Mouse (Mus musculus): ENCODE measurements around the gene Arhgap31. TPM values are rescaled to one million over a fixed set of nuclear protein-coding genes. Genes with fewer than 3 reads are reported as not detected.

Gene Arhgap31
- polyA plus RNA-seq, 1 experiment from 2014 or later: 11.8 TPM

DNA sequence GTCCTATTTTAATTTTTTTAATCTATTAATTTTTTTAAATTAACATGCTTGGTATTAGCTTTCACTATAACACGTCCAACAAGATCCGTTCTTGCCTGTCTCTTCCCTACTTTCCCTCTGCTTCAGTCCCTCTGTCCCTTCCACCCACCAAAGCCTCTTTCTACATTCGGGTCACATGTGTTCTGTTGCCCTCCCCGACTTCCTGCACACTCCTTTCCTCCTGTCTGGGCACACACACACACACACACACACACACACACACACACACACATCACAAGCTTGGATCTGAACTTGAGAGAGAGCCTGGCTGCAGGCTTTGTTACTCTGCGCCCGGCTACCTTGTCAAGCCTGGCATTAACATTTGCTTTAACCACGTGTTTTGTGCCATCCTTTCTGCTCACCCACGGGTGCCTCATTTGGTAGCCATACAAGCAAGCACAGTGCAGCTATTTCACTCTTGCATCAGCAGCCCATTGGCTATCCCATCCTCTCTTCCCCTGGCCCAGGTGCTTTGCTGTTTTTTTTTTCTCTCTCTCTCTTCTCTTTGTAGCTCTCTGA is 77.2 kb downstream of the Arhgap31 start:
- H3K27me3 ChIP-seq: no peaks in the 10 kb centered on the region
- no peaks in the 10 kb centered on the region for H3K4me1 ChIP-seq
- no peaks in the 10 kb centered on the region for H3K36me3 ChIP-seq
- H3K9ac ChIP-seq (replicated peaks): no peak overlapping the region
- H3K4me3 ChIP-seq: no peak overlapping the region
- H3K4me2 ChIP-seq (replicated peaks): no peak overlapping the region
- no peaks in the 10 kb centered on the region for H3K9me3 ChIP-seq
- 86% methylated on average over 8 of the region's 8 CpGs for WGBS
- no peak for ATAC-seq (ENCODE audit: low FRiP score, low read depth)
- H3K27ac ChIP-seq (replicated peaks): no peak overlapping the region

DNA sequence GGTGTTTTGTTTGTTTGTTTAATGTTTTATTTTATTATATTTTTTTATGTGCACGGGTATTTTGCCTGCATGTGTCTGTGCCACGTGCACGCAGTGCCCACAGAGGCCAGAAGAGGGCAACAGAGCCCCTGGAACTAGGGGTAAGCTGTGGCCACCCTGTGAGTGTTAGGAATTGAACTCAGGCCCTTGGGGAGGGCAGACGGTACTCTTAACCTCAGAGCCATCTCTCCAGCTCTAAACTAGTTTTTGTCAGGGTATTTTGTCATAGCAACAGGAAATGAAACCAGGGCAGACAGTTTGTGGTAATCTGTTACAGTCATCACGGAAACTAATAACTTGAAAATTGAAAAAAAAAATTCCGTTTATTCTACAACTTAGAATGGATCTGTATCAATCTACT is 80.9 kb downstream of the Arhgap31 start:
- Histone ChIP-seq H3K4me3 (no peak overlapping the region), H3K36me3 (no peaks in the 10 kb centered on the region), H3K9ac (replicated peaks) (no peak overlapping the region), H3K9me3 (no peaks in the 10 kb centered on the region), H3K27me3 (no peaks in the 10 kb centered on the region), H3K4me2 (replicated peaks) (no peak overlapping the region), H3K4me1 (no peaks in the 10 kb centered on the region), H3K27ac (replicated peaks) (no peak overlapping the region)
- WGBS: 61% methylated on average over 6 of the region's 6 CpGs
- no peak for ATAC-seq (ENCODE audit: low FRiP score, low read depth)

DNA sequence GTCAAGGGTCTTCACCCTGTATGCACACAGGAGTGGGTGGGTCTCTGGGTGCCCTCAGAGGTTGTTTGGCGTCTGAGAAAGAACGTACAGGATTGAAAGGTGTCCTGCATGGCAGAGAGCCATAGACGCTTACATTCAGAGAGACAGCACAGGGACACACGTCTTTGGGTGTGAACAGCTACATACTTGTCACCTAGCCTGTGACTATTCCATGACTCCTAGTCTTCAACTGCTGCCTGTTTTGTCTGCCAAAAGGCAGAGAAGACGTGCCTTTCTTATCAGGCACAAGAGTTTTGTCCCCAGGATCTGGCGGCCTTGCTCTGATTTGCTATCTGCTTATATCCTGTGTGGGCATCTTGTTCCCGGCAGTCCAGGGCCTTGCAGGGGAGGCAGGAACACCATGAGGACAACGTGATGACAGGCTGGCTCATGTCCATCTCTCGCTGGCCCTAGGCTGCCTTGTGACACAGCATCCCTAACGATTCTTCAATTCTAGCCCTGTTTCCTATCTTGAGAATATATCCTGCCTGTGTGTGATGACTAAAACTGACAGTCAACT is 87.2 kb downstream of the Arhgap31 start:
- H3K9me3 ChIP-seq: no peaks in the 10 kb centered on the region
- no peak for ATAC-seq (ENCODE audit: low FRiP score, low read depth)

DNA sequence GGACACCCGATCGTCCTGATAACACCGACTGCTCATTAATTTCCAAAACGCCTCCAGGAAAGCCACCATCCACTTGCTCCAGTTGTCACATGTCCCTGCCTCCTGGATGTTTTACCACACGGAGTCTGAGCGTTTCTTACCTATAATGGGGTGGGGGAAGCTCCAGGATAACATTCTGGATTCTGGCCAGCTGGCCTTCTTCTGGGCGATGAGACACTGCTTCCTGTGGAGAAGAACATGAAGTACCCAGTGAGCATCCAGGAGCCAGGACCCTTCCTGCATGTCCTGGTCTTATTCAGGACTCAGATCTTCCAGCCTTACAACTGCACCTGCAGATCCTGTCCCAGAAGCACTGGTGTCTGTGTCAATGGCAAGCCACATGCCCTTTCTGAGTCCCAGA is 87.7 kb downstream of the Arhgap31 start:
- Histone ChIP-seq H3K4me2 (replicated peaks) (no peak overlapping the region), H3K27ac (replicated peaks) (no peak overlapping the region), H3K4me3 (no peak overlapping the region), H3K4me1 (no peaks in the 10 kb centered on the region), H3K27me3 (no peaks in the 10 kb centered on the region), H3K9me3 (no peaks in the 10 kb centered on the region), H3K9ac (replicated peaks) (no peak overlapping the region), H3K36me3 (no peaks in the 10 kb centered on the region)
- ATAC-seq (ENCODE audit: low FRiP score, low read depth): no peak
- 93% methylated on average over 7 of the region's 7 CpGs for WGBS

More for the DNA sequence above, 87.2 kb downstream of the Arhgap31 start:
- Histone ChIP-seq H3K9ac (replicated peaks) (no peak overlapping the region), H3K4me1 (no peaks in the 10 kb centered on the region), H3K27ac (replicated peaks) (no peak overlapping the region), H3K27me3 (no peaks in the 10 kb centered on the region), H3K4me3 (no peak overlapping the region), H3K36me3 (no peaks in the 10 kb centered on the region), H3K4me2 (replicated peaks) (no peak overlapping the region)
- WGBS: 85% methylated on average over 10 of the region's 10 CpGs

DNA sequence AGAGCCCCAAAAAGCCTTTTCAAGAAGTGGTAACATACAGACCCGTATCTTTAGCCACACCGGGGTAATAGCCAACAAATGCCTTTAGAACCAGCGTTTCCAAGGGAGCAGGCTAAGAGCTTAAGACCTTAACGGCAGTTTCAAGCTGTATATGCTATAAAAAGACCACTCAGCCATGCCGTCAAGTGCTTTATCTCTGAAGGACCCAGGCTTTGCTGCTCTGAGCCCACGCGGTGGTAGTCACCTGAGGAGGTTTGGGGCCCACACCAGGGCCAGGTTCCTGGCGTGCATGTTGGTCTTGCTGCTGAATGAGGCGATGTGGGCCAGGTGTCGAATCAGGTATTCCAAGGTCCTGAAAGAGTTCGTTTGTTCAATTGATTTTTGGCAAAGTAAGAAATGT is 88.8 kb downstream of the Arhgap31 start:
- ATAC-seq (ENCODE audit: low FRiP score, low read depth): no peak

DNA sequence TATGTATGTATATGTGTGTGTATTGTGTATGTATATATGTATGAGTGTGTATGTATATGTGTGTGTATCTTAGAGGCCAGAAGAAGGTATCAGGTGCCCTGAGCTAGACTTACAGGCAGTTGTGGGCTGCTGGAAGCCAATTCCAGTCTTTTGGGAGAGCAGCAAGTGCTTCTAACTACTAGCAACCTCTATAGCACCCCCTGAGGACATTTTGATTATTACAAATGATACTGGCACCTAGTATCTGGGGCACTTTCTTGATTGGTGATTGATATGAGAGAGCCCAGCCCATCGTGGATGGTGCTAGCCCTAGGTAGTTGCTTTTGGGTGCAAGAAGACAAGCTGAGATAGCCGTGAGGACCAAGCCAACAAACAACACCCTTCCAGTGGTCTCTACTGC is 90.8 kb downstream of the Arhgap31 start:
- 69% methylated on average over 2 of the region's 2 CpGs for WGBS
- no peaks in the 10 kb centered on the region for H3K4me1 ChIP-seq
- no peak overlapping the region for H3K4me3 ChIP-seq
- no peak overlapping the region for H3K4me2 ChIP-seq (replicated peaks)
- no peaks in the 10 kb centered on the region for H3K27me3 ChIP-seq
- H3K27ac ChIP-seq (replicated peaks): no peak overlapping the region
- H3K36me3 ChIP-seq: no peaks in the 10 kb centered on the region
- no peaks in the 10 kb centered on the region for H3K9me3 ChIP-seq
- ATAC-seq (ENCODE audit: low FRiP score, low read depth): no peak
- no peak overlapping the region for H3K9ac ChIP-seq (replicated peaks)

More for the DNA sequence above, 88.8 kb downstream of the Arhgap31 start:
- Histone ChIP-seq H3K9ac (replicated peaks) (no peak overlapping the region), H3K9me3 (no peaks in the 10 kb centered on the region), H3K27ac (replicated peaks) (no peak overlapping the region), H3K27me3 (no peaks in the 10 kb centered on the region), H3K36me3 (no peaks in the 10 kb centered on the region), H3K4me1 (no peaks in the 10 kb centered on the region), H3K4me2 (replicated peaks) (no peak overlapping the region), H3K4me3 (no peak overlapping the region)
- 82% methylated on average over 11 of the region's 11 CpGs for WGBS

DNA sequence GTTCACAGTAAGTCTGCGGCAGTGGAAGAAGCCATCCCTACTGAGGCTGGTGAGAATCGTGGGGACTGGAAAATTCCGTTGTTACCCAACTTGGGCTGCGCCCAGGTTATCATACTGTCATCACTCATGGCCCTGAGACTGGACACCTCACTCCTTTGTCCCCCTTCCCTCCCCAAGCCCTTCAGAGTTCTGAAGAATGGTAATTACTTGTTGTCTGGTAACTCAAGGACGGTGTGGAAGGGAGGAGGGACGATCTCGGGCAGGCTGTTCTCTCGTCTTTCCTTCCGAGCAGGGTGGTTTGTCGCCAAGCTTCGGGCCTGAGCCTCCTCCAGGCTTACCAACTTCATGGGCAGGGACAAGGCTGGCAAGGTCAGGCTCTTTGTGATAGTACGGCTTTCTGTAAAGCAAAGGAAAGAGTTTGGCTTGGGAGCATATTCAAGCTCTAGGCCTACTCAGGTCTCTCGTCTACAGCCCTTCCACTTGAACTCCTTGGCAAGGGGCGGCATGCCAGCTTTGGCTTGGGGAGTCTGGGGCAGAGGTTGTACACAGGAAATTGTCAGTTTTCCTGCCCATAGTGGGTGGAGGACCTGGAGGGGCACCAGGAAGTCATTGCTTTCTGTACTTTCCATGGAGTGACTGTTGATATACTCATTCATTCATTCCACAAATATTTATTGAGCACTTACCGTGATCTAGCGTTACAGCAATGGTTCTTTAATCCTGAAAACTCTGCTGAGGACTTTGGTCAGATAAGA is 92.2 kb downstream of the Arhgap31 start:
- ATAC-seq (ENCODE audit: low FRiP score, low read depth): no peak
- WGBS: 92% methylated on average over 16 of the region's 16 CpGs
- Histone ChIP-seq H3K27ac (replicated peaks) (no peak overlapping the region), H3K9me3 (no peaks in the 10 kb centered on the region), H3K36me3 (no peaks in the 10 kb centered on the region), H3K4me3 (no peak overlapping the region), H3K4me2 (replicated peaks) (no peak overlapping the region), H3K9ac (replicated peaks) (no peak overlapping the region), H3K4me1 (no peaks in the 10 kb centered on the region), H3K27me3 (no peaks in the 10 kb centered on the region)

DNA sequence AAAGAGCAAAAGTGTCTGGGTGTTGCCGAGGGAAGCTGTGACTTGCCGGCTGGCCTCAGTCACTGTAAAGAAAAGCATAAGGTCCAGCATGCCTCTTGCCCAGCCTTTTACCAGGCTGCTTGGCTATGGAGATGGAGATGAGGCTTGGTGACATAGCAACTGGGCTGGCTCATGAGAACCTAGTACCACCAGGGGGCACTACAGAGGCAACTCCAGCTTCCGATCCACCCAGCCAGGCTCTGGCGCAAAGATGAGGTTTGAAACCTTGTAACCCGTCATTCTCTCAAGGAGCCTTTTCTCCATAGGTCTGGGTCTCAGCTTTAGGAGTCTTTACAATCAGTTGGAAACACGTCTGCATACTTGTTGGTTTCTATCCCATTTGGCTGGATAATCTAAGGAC is 94.0 kb downstream of the Arhgap31 start:
- H3K4me2 ChIP-seq (replicated peaks): no peak overlapping the region
- no peaks in the 10 kb centered on the region for H3K27me3 ChIP-seq
- no peaks in the 10 kb centered on the region for H3K9me3 ChIP-seq
- WGBS: 19% methylated on average over 6 of the region's 6 CpGs
- no peak overlapping the region for H3K9ac ChIP-seq (replicated peaks)
- no peaks in the 10 kb centered on the region for H3K36me3 ChIP-seq
- no peak overlapping the region for H3K27ac ChIP-seq (replicated peaks)
- H3K4me1 ChIP-seq: no peaks in the 10 kb centered on the region
- peak; percentile 54 for ATAC-seq (ENCODE audit: low FRiP score, low read depth)
- H3K4me3 ChIP-seq: no peak overlapping the region

DNA sequence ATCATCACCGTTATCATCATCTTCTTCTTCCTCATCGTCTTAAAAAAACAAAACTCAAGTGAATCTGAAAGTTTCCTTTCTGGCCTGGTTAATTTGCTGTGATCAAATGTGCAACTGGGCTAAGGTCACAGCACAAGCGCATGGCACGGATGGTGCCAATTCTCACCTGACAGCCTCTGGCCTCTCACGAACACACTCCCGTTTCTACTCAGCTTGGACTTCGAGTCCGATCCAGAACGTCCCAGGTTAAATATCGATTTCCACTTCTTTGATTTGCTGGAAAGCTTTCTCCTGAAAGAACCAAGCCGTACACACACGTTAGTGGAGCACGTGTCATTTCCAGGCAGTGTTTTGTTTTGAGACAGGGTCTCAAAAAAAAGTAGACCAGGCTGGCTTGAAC is 95.1 kb downstream of the Arhgap31 start:
- Histone ChIP-seq H3K27me3 (no peaks in the 10 kb centered on the region), H3K9me3 (no peaks in the 10 kb centered on the region), H3K27ac (replicated peaks) (no peak overlapping the region), H3K4me3 (no peak overlapping the region), H3K4me1 (no peaks in the 10 kb centered on the region), H3K36me3 (no peaks in the 10 kb centered on the region), H3K4me2 (replicated peaks) (no peak overlapping the region), H3K9ac (replicated peaks) (no peak overlapping the region)
- ATAC-seq (ENCODE audit: low FRiP score, low read depth): no peak
- 96% methylated on average over 13 of the region's 13 CpGs for WGBS

DNA sequence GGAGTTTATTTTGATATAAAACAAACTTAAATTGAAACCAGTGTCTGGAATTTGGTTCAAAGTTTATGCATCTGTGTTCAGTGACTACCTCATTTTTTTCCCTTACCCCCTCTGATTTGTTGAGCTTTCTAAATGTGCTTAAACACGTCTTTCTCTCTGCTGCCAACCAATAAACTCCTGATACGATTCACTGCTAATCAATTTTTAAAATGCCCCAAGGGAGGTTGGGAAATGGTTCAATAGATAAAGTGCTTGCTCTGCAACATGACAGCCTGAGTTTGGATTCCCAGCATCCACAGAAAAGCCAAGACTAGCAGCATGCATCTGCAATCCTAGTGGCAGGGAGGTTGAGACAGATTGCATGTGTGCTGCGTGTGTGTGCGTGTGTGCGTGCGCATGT is 99.4 kb downstream of the Arhgap31 start:
- no peak overlapping the region for H3K4me3 ChIP-seq
- no peaks in the 10 kb centered on the region for H3K27me3 ChIP-seq
- no peaks in the 10 kb centered on the region for H3K9me3 ChIP-seq
- no peaks in the 10 kb centered on the region for H3K36me3 ChIP-seq
- H3K27ac ChIP-seq (replicated peaks): no peak overlapping the region
- WGBS: 89% methylated on average over 6 of the region's 6 CpGs
- no peak overlapping the region for H3K4me2 ChIP-seq (replicated peaks)
- H3K9ac ChIP-seq (replicated peaks): no peak overlapping the region
- no peak for ATAC-seq (ENCODE audit: low FRiP score, low read depth)
- H3K4me1 ChIP-seq: no peaks in the 10 kb centered on the region

DNA sequence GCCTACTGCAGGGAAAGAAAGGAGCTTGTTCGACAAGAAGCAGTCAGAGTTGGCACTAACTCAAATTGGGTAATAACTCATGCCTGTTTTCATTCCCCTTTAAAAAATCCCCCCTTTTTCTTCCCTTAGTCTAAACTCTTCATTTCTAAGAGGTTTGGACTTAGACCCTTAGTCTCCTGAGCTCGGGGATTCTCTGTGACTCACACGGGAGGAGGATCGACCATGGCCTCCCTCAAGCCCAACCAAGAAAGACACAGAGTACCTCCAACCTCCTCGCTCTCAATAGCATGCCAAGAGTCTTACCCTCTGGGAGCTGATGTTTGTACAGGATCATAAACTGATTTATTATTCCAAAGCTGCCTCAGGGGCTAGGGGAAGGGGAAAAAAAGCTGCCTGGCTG is 100.4 kb downstream of the Arhgap31 start:
- Histone ChIP-seq H3K4me1 (no peaks in the 10 kb centered on the region), H3K4me3 (no peak overlapping the region), H3K27me3 (no peaks in the 10 kb centered on the region), H3K9me3 (no peaks in the 10 kb centered on the region), H3K36me3 (no peaks in the 10 kb centered on the region), H3K9ac (replicated peaks) (no peak overlapping the region), H3K27ac (replicated peaks) (no peak overlapping the region), H3K4me2 (replicated peaks) (no peak overlapping the region)
- no peak for ATAC-seq (ENCODE audit: low FRiP score, low read depth)
- WGBS: 77% methylated on average over 5 of the region's 5 CpGs

DNA sequence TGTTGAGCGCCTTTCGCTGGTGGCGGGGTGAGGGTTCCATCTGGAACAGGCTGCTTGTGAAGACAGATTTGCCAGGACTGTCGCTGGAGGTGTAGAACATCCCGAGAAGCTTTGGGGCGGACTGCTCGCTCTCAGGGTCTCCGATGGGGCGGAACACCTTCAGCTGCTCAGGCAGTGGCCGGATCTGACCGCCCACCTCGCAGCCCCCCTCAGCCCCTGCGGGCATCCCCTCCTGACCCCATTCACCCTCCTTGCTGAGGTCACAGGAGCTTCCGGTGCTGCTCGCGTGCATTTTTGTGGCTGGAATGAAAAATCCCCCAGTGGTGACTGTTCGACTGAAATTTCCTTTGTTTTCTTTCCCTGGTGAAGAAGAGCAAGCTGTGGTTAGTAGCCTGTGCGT is 104.0 kb downstream of the Arhgap31 start:
- WGBS: 69% methylated on average over 18 of the region's 18 CpGs
- no peaks in the 10 kb centered on the region for H3K27me3 ChIP-seq
- no peaks in the 10 kb centered on the region for H3K36me3 ChIP-seq
- H3K27ac ChIP-seq (replicated peaks): no peak overlapping the region
- H3K9me3 ChIP-seq: no peaks in the 10 kb centered on the region
- no peak overlapping the region for H3K9ac ChIP-seq (replicated peaks)
- no peaks in the 10 kb centered on the region for H3K4me1 ChIP-seq
- no peak overlapping the region for H3K4me2 ChIP-seq (replicated peaks)
- no peak for ATAC-seq (ENCODE audit: low FRiP score, low read depth)
- no peak overlapping the region for H3K4me3 ChIP-seq

Data from midbrain, embryonic 12.5 days (tissue).